Mouse (Mus musculus): Measurements from ENCODE around the gene Rag2. TPM values are rescaled to one million over a fixed set of nuclear protein-coding genes. Genes with fewer than 3 reads are reported as not detected.

Rag2 gene
- polyA plus RNA-seq, 1 experiment from 2014 or later, result 0.37 TPM

DNA sequence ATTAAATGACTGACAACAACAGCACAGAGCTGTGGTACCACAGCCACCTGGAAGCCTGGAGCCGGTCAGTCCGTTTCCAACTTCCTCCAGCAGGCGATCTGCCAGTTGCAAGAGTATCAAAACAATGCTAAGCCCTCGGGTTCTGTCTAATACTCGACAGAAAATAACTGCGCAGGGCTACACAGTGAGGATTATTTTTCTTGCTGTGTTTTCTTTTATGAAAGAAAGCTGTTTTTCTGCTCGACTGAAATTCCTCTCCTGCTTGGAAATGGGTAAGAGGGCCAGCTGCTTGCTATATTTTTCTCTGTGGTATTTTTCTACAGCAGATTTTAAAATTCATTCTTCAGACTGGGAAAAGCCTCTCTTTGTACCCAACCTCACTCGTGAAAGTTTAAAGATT is 23.8 kb upstream of the Rag2 start:
- H3K9ac ChIP-seq, result no peak overlapping the region
- H3K27ac ChIP-seq, result no peak overlapping the region
- no peaks in the 10 kb centered on the region for H3K36me3 ChIP-seq
- WGBS (ENCODE audit: insufficient replicate concordance), result 57% methylated on average over 8 of the region's 8 CpGs
- H3K27me3 ChIP-seq (replicated peaks), result no peaks in the 10 kb centered on the region
- H3K4me1 ChIP-seq, result no peaks in the 10 kb centered on the region
- no peak overlapping the region for H3K4me3 ChIP-seq
- no peak overlapping the region for H3K4me2 ChIP-seq
- H3K9me3 ChIP-seq (replicated peaks), result no peaks in the 10 kb centered on the region
- no peak for ATAC-seq

DNA sequence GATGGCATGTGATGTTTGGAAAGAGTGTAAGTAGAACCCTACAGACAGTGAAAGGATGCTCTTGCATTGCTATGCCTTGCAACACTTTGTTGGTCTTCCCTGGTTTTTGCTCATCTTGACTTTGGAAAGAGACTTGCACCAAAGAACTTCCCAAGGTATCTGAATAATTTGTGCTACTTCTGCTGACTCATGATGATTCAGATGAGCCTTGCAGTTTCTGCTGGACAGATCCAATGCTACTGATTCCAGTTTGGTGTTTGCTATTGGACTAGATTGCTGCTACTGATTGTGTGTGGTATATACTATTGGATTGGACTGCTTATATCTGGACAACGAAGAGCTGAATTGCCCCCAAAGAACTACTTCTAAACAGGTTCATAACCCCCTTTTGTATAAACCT is 21.4 kb upstream of the Rag2 start:
- no peak for ATAC-seq
- 54% methylated on average over 1 of the region's 1 CpGs for WGBS (ENCODE audit: insufficient replicate concordance)
- Histone ChIP-seq H3K27ac (no peak overlapping the region), H3K9ac (no peak overlapping the region), H3K4me2 (no peak overlapping the region), H3K9me3 (replicated peaks) (no peaks in the 10 kb centered on the region), H3K4me1 (no peaks in the 10 kb centered on the region), H3K36me3 (no peaks in the 10 kb centered on the region), H3K4me3 (no peak overlapping the region), H3K27me3 (replicated peaks) (no peaks in the 10 kb centered on the region)

DNA sequence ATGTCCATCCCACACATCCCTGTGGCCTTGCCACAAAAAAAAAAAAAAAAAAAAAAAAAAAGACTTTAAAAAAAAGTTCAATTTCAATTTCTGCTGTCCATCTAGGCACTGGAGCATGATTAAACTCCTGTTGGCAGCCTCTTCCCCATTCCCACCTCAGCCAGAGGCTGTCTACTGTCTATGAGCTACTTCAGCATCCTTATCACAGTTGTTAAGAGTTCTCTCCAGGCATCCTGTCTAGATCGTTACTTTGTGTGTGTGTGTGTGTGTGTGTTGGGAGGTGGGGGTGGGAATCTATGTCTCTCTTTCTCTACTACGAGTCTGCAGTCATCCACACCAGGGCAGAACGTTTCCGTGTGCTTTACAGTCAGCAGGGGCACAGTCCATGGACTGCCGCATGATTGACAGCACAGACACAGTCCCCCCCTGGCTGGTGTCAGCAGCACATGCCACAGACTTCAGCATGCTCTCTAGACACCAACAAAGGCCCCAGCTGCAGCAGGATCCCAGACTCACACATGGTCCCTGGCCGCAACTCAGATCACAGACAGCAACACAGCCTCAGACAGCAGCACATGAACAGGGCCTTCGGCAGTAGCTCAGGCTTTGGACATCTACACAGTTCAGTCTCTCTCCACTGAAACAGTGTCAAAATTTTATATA is 16.2 kb upstream of the Rag2 start:
- no peak for ATAC-seq
- Histone ChIP-seq H3K9ac (no peak overlapping the region), H3K27me3 (replicated peaks) (no peaks in the 10 kb centered on the region), H3K9me3 (replicated peaks) (no peaks in the 10 kb centered on the region), H3K4me1 (no peaks in the 10 kb centered on the region), H3K4me3 (no peak overlapping the region), H3K27ac (no peak overlapping the region), H3K4me2 (no peak overlapping the region), H3K36me3 (no peaks in the 10 kb centered on the region)
- 61% methylated on average over 7 of the region's 7 CpGs for WGBS (ENCODE audit: insufficient replicate concordance)

DNA sequence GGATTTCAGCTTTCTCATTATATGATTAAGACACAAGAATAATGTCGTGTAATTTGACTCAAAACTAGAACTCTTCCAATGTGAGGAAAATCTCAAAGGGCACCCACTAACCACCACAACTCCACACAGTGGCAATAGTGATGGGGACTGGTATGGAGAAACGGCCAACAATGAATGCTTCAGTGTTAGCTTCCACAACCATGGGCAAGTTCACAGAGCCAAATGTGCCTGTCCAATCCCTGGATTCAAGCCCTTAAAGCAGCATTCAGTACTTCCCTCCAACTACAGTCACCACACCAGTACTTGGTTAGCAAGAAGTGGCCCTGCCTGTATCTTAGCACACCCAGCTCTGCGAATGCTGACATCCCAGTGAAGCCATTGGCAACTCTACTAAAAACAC is 13.7 kb upstream of the Rag2 start:
- WGBS (ENCODE audit: insufficient replicate concordance), result 72% methylated on average over 3 of the region's 3 CpGs

GRCm38 (mm10) chr2:101615464-101616305 is 8.8 kb upstream of the Rag2 start:
- H3K9me3 ChIP-seq (replicated peaks), result no peaks in the 10 kb centered on the region
- 61% methylated on average over 10 of the region's 10 CpGs for WGBS (ENCODE audit: insufficient replicate concordance)

More for the DNA sequence above, 13.7 kb upstream of the Rag2 start:
- Histone ChIP-seq H3K4me2 (no peak overlapping the region), H3K36me3 (no peaks in the 10 kb centered on the region), H3K4me1 (no peaks in the 10 kb centered on the region), H3K27ac (no peak overlapping the region), H3K9me3 (replicated peaks) (no peaks in the 10 kb centered on the region), H3K4me3 (no peak overlapping the region), H3K9ac (no peak overlapping the region), H3K27me3 (replicated peaks) (no peaks in the 10 kb centered on the region)
- ATAC-seq, result no peak

DNA sequence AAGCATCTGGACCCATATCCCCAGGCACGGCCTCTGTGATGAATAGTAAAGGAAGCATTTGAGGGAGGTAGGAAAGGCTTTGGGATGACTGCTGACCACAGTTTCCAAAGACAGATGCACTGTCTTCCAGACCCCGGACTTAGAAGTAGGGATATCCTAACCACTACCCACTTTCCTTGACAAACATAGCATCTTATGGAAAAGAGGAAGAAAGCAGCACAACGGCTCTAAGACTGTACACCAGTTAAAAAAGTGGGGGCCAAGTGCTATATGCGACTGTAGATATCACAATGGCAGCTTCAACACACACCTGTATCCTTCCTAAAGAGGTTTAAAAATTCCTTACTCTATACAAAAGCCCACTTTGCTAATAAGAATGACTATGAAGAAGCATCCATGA is 6.1 kb upstream of the Rag2 start:
- WGBS (ENCODE audit: insufficient replicate concordance), result 42% methylated on average over 4 of the region's 4 CpGs
- no peak for ATAC-seq
- no peaks in the 10 kb centered on the region for H3K36me3 ChIP-seq
- no peaks in the 10 kb centered on the region for H3K27me3 ChIP-seq (replicated peaks)
- H3K4me2 ChIP-seq, result no peak overlapping the region
- H3K27ac ChIP-seq, result no peak overlapping the region
- no peak overlapping the region for H3K4me3 ChIP-seq
- no peaks in the 10 kb centered on the region for H3K9me3 ChIP-seq (replicated peaks)
- no peak overlapping the region for H3K9ac ChIP-seq
- no peaks in the 10 kb centered on the region for H3K4me1 ChIP-seq

More at GRCm38 (mm10) chr2:101615464-101616305, 8.8 kb upstream of the Rag2 start:
- no peaks in the 10 kb centered on the region for H3K36me3 ChIP-seq
- no peak overlapping the region for H3K9ac ChIP-seq
- no peaks in the 10 kb centered on the region for H3K27me3 ChIP-seq (replicated peaks)
- no peak overlapping the region for H3K4me2 ChIP-seq
- no peak for ATAC-seq
- H3K4me1 ChIP-seq, result no peaks in the 10 kb centered on the region
- no peak overlapping the region for H3K27ac ChIP-seq
- no peak overlapping the region for H3K4me3 ChIP-seq

GRCm38 (mm10) chr2:101620899-101621298 is 3.6 kb upstream of the Rag2 start:
- WGBS (ENCODE audit: insufficient replicate concordance), result 55% methylated on average over 3 of the region's 3 CpGs
- Histone ChIP-seq H3K9ac (no peak overlapping the region), H3K27me3 (replicated peaks) (no peaks in the 10 kb centered on the region), H3K4me1 (no peaks in the 10 kb centered on the region), H3K27ac (no peak overlapping the region), H3K36me3 (no peaks in the 10 kb centered on the region), H3K4me3 (no peak overlapping the region), H3K4me2 (no peak overlapping the region), H3K9me3 (replicated peaks) (no peaks in the 10 kb centered on the region)
- ATAC-seq, result no peak

DNA sequence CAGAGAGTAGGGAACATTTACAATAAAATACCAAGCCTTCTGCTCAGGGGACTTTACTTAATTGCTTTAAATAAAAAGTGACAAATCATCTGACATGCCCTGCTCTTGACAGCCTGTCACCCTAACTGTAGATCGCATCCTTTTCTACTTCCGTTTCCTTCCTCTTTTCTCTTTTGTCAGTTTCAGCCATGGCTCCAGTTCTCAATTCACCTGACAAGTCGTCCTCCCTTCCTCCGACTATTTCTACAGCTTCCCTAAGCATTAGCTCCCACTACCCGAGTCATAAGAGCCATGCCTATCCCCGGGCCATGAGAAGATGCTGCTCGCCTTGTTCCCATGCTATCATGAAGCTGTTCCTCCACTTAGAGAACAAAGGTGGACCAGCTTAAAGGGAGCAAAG is 2.9 kb upstream of the Rag2 start:
- no peak overlapping the region for H3K9ac ChIP-seq
- no peak overlapping the region for H3K27ac ChIP-seq
- H3K36me3 ChIP-seq, result no peaks in the 10 kb centered on the region
- WGBS (ENCODE audit: insufficient replicate concordance), result 25% methylated on average over 7 of the region's 7 CpGs
- ATAC-seq, result no peak
- H3K9me3 ChIP-seq (replicated peaks), result no peaks in the 10 kb centered on the region
- H3K4me3 ChIP-seq, result no peak overlapping the region
- H3K4me2 ChIP-seq, result no peak overlapping the region
- no peaks in the 10 kb centered on the region for H3K4me1 ChIP-seq
- H3K27me3 ChIP-seq (replicated peaks), result no peaks in the 10 kb centered on the region

DNA sequence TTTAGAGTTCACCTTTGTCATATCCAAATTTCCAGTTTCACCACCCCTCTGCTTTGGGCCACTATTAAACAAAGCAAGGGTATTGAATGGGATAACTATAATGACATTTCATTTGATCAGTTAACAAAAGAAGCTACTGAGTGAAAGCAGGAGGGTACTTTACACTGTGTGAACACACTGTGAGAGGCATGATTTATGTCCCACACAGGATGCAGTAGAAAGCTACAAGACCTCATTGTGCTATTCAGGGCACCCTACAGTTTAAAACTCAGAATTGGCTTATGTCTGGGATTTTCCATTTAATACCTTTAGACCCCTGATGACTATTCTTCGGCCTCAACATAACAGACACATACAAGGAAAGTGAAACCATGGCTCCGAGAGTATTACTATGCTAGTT is 1.5 kb upstream of the Rag2 start:
- Histone ChIP-seq H3K36me3 (no peaks in the 10 kb centered on the region), H3K27me3 (replicated peaks) (no peaks in the 10 kb centered on the region), H3K27ac (no peak overlapping the region), H3K9me3 (replicated peaks) (no peaks in the 10 kb centered on the region), H3K4me2 (no peak overlapping the region), H3K9ac (no peak overlapping the region), H3K4me3 (no peak overlapping the region), H3K4me1 (peaks cover 5% of the 10 kb centered on the region; the same call in 1 of the 2 replicates)
- WGBS (ENCODE audit: insufficient replicate concordance), result 64% methylated on average over 2 of the region's 2 CpGs
- no peak for ATAC-seq

DNA sequence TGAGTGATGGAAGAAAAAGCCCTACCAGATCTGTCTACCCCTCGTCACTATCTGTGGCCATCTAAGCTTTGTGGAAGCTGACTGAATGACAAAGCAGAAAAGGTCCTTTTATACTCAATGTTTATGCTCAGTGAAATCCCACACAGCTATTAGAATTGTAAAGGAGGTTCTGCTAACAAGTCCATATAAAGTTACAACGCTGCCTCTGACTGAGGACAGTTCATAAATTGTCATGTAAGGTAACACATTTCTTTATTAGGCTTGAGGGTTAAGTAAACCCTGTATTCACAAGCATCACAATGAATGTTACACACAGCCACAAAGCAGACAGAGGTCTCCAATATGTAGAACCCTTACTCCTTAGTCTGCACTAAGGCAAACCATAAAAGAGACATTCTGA is 507 bp upstream of the Rag2 start:
- H3K4me3 ChIP-seq, result no peak overlapping the region
- no peaks in the 10 kb centered on the region for H3K9me3 ChIP-seq (replicated peaks)
- no peak overlapping the region for H3K27ac ChIP-seq
- no peak for ATAC-seq
- H3K9ac ChIP-seq, result no peak overlapping the region
- H3K36me3 ChIP-seq, result no peaks in the 10 kb centered on the region
- H3K27me3 ChIP-seq (replicated peaks), result no peaks in the 10 kb centered on the region
- 36% methylated on average over 2 of the region's 2 CpGs for WGBS (ENCODE audit: insufficient replicate concordance)
- peaks cover 5% of the 10 kb centered on the region; the same call in 1 of the 2 replicates for H3K4me1 ChIP-seq
- H3K4me2 ChIP-seq, result no peak overlapping the region

DNA sequence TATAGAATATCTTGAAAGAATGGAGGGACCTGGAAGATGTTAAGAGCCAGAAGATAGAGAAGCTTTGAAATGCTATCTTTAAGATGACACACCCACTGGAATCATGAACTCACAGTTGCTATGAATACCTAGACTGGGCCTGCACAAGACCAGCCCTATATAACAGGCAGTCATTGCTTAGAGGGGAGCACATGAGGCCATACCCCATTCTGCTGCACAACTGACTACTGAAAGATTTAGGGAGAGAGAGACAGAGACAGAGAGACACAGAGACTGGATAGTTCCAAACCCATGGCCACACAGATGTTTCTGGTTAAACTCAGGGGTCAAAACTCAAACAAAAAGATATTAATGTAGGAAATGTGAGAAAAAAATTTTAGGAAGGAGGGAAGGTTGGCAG is 2.7 kb downstream of the Rag2 start:
- Histone ChIP-seq H3K36me3 (no peaks in the 10 kb centered on the region), H3K27me3 (replicated peaks) (no peaks in the 10 kb centered on the region), H3K9me3 (replicated peaks) (no peaks in the 10 kb centered on the region), H3K9ac (no peak overlapping the region), H3K4me1 (peaks cover 5% of the 10 kb centered on the region; the same call in 1 of the 2 replicates), H3K27ac (no peak overlapping the region), H3K4me2 (no peak overlapping the region), H3K4me3 (no peak overlapping the region)
- ATAC-seq, result no peak

- Histone ChIP-seq H3K9ac (peak overlapping the region; percentile 68), H3K27me3 (replicated peaks) (no peaks in the 10 kb centered on the region), H3K9me3 (replicated peaks) (no peaks in the 10 kb centered on the region), H3K27ac (peak overlapping the region; percentile 58; the same call in 1 of the 2 replicates), H3K36me3 (no peaks in the 10 kb centered on the region), H3K4me1 (peaks cover 5% of the 10 kb centered on the region; the same call in 1 of the 2 replicates), H3K4me2 (peak overlapping the region; percentile 76), H3K4me3 (peak overlapping the region; percentile 67)
- 3% methylated on average over 31 of the region's 31 CpGs for WGBS (ENCODE audit: insufficient replicate concordance)
- peak; percentile 98 for ATAC-seq
These were observed 4.0 kb downstream of the Rag2 start for GRCm38 (mm10) chr2:101628297-101629236.

Data from liver, embryonic 12.5 days (tissue).